Mouse (Mus musculus): ENCODE measurements around the gene Gm3739. TPM values are rescaled to one million over a fixed set of nuclear protein-coding genes. Genes with fewer than 3 reads are reported as not detected.

The Gm3739 gene
- polyA plus RNA-seq (2012; fragmentation: generic; extraction: Trizol): not detected

DNA sequence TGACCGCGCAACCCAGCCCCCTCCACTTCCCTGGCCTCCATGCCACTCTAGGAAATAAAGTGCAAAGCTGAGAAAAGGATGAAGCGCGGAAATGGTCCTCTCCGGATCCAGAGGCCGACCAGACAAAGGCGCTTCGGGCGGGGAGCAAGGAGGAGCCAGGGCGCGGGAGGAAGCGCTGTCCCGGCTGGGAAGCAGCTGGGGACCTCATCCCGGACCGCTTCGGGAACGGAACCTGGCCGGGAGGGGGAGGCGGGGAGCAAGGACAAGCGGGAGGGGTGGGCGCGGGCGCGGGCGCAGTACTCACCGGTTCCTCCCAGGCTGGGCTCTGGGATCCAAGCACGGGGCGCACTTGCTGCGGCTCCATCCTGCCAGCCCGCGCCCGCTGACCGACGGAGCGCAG, at the start of gene Gm3739:
Gene Gm3739, minus strand, starts transcription at position 389 of the 400 bp plus-strand sequence.

DNA sequence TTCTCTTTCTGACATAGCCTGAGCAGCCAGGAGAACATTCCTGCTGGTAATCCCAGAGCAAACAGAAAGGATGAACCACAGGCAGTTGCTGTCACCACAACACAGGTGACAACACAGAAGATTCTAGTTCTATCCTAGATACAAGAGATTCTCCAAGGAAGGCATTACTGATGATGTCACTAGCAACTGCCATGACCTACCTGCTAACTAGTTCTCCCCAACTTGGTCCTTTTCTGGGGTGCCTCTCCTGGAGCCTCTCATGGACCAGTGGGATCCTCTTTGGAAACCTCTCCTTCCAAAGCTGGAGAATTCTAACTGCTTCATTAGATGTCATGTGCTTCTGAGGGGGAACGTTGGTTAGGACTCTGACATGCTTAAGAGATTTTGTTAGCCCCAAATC, 17.4 kb upstream of the Gm3739 start, which contains the start of gene Gm5797:
Gene Gm5797, minus strand, starts transcription at position 101 of the 400 bp plus-strand sequence.

DNA sequence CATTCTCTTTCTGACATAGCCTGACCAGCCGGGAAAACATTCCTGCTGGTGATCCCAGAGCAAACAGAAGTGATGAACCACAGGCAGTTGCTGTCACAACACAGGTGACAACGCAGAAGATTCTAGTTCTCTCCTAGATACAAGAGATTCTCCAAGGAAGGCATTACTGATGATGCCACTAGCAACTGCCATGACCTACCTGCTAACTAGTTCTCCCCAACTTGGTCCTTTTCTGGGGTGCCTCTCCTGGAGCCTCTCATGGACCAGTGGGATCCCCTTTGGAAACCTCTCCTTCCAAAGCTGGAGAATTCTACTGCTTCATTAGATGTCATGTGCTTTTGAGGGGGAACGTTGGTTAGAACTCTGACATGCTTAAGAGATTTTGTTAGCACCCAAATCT, 50.2 kb downstream of the Gm3739 start, which contains the start of gene Gm3727:
Gene Gm3727, minus strand, starts transcription at position 101 of the 400 bp plus-strand sequence.

Other genes starting within 250 kb of the Gm3739 start
- not detected for gene Gm3696, start 214.4 kb downstream of the Gm3739 start, polyA plus RNA-seq (2012; fragmentation: generic; extraction: Trizol)
- gene Gm6676, start 189.6 kb downstream of the Gm3739 start, polyA plus RNA-seq (2012; fragmentation: generic; extraction: Trizol): not detected
- gene Gm3512, start 140.5 kb downstream of the Gm3739 start, polyA plus RNA-seq (2012; fragmentation: generic; extraction: Trizol): not detected
- not detected for gene Gm16434, start 120.5 kb downstream of the Gm3739 start, polyA plus RNA-seq (2012; fragmentation: generic; extraction: Trizol)
- gene Gm3727, start 50.3 kb downstream of the Gm3739 start, polyA plus RNA-seq (2012; fragmentation: generic; extraction: Trizol): not detected
- gene Gm5797, start 17.3 kb upstream of the Gm3739 start, polyA plus RNA-seq (2012; fragmentation: generic; extraction: Trizol): not detected
- gene Gm8374, start 50.1 kb upstream of the Gm3739 start, polyA plus RNA-seq (2012; fragmentation: generic; extraction: Trizol): not detected
- gene Gm3755, start 135.9 kb upstream of the Gm3739 start, polyA plus RNA-seq (2012; fragmentation: generic; extraction: Trizol): not detected
- not detected for gene Gm3752, start 168.7 kb upstream of the Gm3739 start, polyA plus RNA-seq (2012; fragmentation: generic; extraction: Trizol)

All from C3H10T1/2 (cell line).